Mouse (Mus musculus) embryonic fibroblast, embryonic 13.5 days (primary cell): ENCODE measurements around the gene Tdo2.

Experiments used
- CTCF ChIP-seq: IDR thresholded peaks from 2 replicates; pipeline ENCODE4 v1.5.1; 2011; ENCODE audit warnings: mild to moderate bottlenecking, control low read depth, low read length, moderate library complexity, borderline replicate concordance; ENCODE audit not compliant: insufficient read depth
- POLR2A ChIP-seq: IDR thresholded peaks from 2 replicates; pipeline ENCODE4 v1.6.1; 2011; ENCODE audit warnings: low read depth, mild to moderate bottlenecking, control low read depth, low read length, moderate library complexity

GRCm38 (mm10) chr3:81949048-81949447, 27.0 kb downstream of the Tdo2 start:
- no peak for TF ChIP-seq POLR2A
- TF ChIP-seq CTCF: no peak
